Mouse (Mus musculus) spleen, embryonic (tissue): ENCODE data around the gene Gsx2.

Experiments used
- CTCF ChIA-PET: fragments of 350-600 bp; sonication (Branson Sonifier 250); formaldehyde crosslinking; loops from one replicate; lab custom pipeline; 2022; lab: Charles Lee

Gene Gsx2

DNA sequence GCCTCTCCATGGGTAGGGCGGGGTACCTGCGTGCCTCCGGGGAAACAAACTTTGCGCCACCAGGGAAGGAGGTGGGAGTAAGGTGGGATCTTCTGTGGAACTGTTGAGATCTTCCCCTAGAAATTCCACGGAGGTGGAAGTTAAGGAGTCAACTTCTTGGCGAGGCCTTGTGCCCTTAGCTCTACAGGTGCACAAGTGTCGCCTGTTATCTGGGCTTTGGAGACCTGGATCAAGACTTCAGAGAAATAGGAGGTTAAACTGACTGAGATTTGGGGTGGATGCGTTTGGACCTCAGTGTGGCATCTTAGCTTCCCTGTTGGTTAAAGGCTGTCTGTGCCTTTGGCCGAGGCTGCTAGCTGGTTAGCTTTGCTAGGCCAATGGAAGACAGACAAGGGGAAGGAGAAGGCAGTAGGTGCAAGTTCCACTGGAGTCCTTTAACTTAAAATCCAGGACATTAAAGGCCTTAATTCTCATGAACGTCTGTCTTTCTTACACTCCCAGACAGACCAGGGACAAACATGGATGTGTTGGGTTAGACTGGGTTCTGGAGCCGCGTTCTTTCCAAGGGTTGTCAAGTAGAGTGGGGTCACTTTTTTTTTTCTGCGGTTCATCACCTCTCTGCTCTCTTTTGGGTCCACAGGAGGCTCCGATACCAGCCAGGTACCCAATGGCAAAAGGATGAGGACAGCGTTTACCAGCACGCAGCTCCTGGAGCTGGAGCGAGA is 1.1 kb downstream of the Gsx2 start:
- CTCF ChIA-PET: no interaction called here

- CTCF ChIA-PET: no interaction called here
Observed at GRCm38 (mm10) chr5:75077051-75077380, 1.6 kb downstream of the Gsx2 start.

- CTCF ChIA-PET: no interaction called here
Observed at GRCm38 (mm10) chr5:75079564-75079963, 4.2 kb downstream of the Gsx2 start.

- CTCF ChIA-PET: no interaction called here
Observed at GRCm38 (mm10) chr5:75082439-75082838, 7.0 kb downstream of the Gsx2 start.

DNA sequence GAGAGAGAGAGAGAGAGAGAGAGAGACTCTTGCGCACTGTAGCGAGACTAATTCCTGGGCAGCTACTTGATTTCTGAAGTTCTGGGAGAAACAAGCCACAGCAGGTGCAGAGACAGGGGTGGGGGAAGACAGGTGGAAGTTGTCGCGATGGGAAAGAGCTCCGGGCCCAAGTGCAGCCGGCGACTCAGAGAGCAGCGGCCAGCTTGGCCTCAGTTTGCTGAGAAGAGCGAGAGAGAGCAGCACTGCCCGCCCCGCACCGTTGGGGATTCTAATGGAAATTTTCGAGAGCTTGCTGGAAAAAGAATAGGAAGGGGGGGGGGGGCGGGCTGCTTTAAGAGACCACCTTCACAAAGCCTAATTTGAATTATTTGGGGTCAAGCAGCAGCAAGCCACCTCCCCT is 7.7 kb downstream of the Gsx2 start:
- CTCF ChIA-PET: interaction anchor here (0.5 kb wide), 1 partner anchor 12 kb away, joined by 3 read pairs; no protein-coding TSS in a partner anchor

DNA sequence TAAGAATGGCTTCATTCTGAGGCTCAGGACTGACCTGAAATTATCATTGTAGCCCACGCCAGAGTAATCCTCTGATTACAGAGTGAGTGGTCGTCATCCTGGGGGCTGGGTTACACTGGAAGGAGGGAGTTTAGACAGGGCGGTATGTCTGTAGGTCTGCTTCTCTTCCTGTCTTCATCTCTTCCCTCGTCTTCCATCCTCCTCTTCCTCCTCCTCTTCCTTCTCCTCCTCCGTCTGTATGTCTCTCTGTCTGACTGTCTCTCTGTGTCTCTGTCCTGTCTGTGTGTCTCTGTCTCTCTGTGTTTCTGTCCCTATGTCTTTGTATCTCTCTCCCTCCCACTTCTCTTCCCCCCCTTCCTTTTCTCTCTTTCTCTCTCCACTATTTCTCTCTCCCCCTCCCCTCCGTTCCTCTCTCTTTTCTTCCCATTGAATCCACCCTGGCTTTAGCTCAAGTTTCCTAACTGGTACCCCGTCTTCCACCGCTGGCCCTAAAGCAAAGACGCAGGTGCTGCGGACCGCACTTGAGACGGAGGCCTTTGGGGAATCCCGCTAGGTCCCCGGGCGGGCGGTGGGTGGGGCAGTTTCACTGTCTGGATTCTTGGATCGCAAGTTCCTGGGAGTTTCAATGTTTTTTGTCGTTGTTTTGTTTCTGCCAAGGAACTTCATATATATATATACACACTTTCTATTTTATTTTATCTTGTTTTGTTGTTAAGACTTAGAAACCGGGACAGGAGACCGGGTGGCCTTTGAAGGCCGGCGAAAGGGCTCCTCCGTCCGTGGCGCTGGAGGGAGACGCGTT is 8.4 kb downstream of the Gsx2 start:
- CTCF ChIA-PET: interaction anchor here (0.5 to 0.6 kb wide), 2 partner anchors 12 to 943 kb away, joined by 3 to 7 read pairs; no protein-coding TSS in a partner anchor

DNA sequence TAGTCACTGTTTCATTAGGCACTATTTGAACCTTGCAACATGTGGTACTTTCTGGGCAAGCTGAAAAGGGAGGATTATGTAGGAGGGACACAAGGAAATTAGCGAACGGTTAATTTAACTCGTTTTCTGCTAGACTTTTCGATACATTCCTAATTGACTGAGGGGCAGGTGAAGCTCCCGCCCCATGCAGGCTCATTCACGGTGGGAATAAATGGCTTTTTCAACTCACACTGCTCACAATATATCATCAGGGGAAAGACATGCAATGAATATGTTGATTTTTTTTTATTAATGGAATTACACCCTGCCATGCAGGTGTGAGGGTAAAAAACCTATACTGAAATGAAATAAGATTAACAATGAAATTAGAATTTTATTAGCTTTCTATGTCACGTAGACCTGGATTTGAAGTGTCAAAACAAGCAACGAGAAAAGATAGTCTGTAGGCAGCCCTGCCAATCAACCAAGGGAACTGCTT is 9.0 kb downstream of the Gsx2 start:
- CTCF ChIA-PET: interaction anchor here (0.5 to 0.6 kb wide), 2 partner anchors 103 to 942 kb away, joined by 7 to 10 read pairs; no protein-coding TSS in a partner anchor

- CTCF ChIA-PET: interaction anchor here (0.5 to 0.6 kb wide), 3 partner anchors 9 to 104 kb away, joined by 5 to 10 read pairs (median 8); no protein-coding TSS in a partner anchor
Observed at GRCm38 (mm10) chr5:75084871-75085520, 9.6 kb downstream of the Gsx2 start.

GRCm38 (mm10) chr5:75085521-75085875 is 10.1 kb downstream of the Gsx2 start:
- CTCF ChIA-PET: interaction anchor here (0.5 to 0.6 kb wide), 3 partner anchors 9 to 19 kb away, joined by 3 to 8 read pairs (median 5); partner anchors contain the start of gene Gsx2

GRCm38 (mm10) chr5:75085906-75086305 is 10.5 kb downstream of the Gsx2 start:
- CTCF ChIA-PET: interaction anchor here (0.6 kb wide), 1 partner anchor 10 kb away, joined by 3 read pairs; the partner anchor contains the start of gene Gsx2

- CTCF ChIA-PET: no interaction called here
Observed at GRCm38 (mm10) chr5:75106511-75106910, 31.1 kb downstream of the Gsx2 start.

- CTCF ChIA-PET: no interaction called here
Observed at GRCm38 (mm10) chr5:75109368-75109767, 34.0 kb downstream of the Gsx2 start.

DNA sequence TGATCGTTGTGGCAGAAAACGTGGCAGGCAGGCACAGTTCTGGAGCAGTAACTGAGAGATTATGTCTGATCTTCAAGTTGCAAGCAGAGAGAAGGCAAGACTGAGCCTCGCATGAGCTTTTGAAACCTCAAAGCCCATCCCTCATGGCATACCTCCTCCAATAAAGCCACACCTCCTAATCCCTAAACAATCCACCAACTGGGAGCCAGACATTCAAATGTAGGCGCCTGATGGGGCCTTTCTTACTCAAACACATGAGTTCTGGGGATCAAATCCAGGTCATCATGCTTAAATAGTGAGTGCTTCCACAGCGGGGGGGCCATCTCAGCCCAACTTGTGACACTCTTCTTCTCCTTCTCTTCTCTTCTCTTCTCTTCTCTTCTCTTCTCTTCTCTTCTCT is 36.4 kb downstream of the Gsx2 start:
- CTCF ChIA-PET: no interaction called here

DNA sequence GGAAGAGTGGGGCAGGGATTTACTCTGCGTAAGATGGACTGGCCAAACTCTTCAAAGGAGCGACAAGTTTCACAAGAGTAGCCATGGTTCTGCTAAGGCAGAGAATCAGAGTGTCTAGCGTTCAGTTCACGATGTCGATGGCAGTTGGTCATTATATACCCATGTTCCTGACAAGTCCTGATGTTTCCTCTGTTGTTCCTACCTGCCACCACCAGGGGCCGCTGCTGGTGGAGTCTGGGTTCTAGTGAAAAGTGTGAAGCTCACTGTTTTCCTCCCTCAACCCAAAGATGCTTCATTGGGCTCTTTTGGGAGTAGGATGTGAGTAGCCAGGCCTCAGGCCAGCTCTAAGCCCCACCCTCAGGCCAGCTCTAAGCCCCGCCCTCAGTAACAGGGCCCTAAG is 43.4 kb downstream of the Gsx2 start:
- CTCF ChIA-PET: interaction anchor here (0.6 to 0.8 kb wide), 3 partner anchors 8 to 1113 kb away, joined by 4 to 13 read pairs (median 7); partner anchors contain the start of gene Pdgfra

DNA sequence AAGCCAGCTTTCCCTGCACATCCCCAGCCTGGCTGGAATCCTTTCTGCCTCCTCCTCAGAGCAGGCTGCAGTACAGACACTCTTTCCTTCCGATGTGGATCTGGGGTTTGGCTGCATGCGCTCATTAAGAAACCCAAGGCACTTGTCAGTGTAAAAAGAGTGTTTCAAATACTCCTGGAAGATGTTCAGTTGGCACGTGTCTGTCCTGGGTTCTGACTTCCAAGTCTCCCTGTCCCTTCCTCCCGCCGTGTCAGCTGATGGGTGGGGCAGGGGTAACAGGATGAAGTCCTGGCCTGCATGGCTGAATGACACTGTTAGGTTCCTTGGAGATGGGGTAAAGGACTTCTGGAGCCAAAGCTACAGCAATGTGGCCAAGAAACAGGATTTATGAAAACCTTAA is 46.2 kb downstream of the Gsx2 start:
- CTCF ChIA-PET: no interaction called here
